Mouse (Mus musculus) liver, adult 2 months (tissue): ENCODE measurements at regions not wholly inside any gene's neighbourhood (a gene's known extent, or its start where the extent isn't known, plus 50 kb on each side); places are given as distances from the start of the nearest gene placed in this dataset.

Experiments used
- CTCF ChIP-seq: fragments of 200-500 bp; IDR thresholded peaks from 2 replicates; pipeline ENCODE4 v1.5.1; 2011; ENCODE audit warnings: low read depth, low read length, control low read depth
- POLR2A ChIP-seq: fragments of 200-500 bp; IDR thresholded peaks from 2 replicates; pipeline ENCODE4 v1.6.1; 2011; ENCODE audit warnings: low read length, control low read depth; ENCODE audit not compliant: insufficient read depth; ENCODE audit errors: extremely low read depth

DNA sequence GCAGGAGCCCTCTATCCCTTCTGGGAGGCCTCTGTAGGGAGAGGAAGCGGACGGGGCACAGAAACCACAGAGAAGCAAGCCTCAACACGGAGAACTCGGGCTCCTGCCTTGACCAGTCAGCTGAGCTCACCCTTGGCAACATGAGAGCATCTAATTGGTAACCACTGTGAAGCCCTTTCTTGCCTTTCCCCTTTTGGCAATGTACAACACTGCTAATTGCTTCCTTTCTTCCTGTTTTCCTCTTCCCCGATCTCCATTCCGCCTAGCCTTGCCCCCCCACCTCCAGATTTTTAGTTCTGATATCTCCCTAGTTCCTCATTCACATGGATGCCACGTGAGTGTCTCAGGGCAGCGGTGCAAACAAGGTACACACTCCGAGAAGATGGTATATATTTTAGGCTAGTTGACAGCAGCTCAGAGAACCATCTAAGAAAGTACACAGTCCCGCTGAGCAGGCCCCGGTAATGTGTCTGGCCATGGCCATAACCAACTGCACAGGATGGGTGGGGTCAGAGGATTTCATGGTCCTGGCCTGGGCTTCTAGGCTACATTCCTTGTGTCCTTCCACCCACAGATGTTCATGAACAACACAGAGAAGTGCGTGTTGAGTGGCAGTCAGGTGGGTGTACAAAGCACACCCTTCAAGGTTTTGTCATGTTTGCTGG, 103.4 kb downstream of the Cxcl12 start:
- TF ChIP-seq CTCF (no peak), POLR2A (no peak)
